Mouse (Mus musculus) kidney, embryonic 15.5 days (tissue): ENCODE measurements around the gene Fgfr2. TPM values are rescaled to one million over a fixed set of nuclear protein-coding genes. Genes with fewer than 3 reads are reported as not detected.

Source experiments
- ATAC-seq: fragments of 200-750 bp; cut with Nextera tagmentation; replicated peaks from 2 replicates; pipeline ENCODE4 v1.8.0; 2017; ENCODE audit warnings: moderate TSS enrichment; ENCODE audit not compliant: low FRiP score
- H3K27ac ChIP-seq: fragments of 300-500 bp; sonication (generic); 2 replicates; pipeline ENCODE4 v1.5.1; 2015; ENCODE audit warnings: mild to moderate bottlenecking, inconsistent platforms
- H3K27me3 ChIP-seq: fragments of 300-500 bp; sonication (generic); 2 replicates; pipeline ENCODE4 v1.6.1; 2015; ENCODE audit warnings: inconsistent platforms
- H3K36me3 ChIP-seq: fragments of 300-500 bp; sonication (generic); 2 replicates; pipeline ENCODE4 v1.6.1; 2015; ENCODE audit warnings: inconsistent platforms
- H3K4me1 ChIP-seq: fragments of 300-500 bp; sonication (generic); 2 replicates; pipeline ENCODE4 v1.6.1; 2015; ENCODE audit warnings: inconsistent platforms
- H3K4me2 ChIP-seq: fragments of 300-500 bp; sonication (generic); 2 replicates; pipeline ENCODE4 v1.6.1; 2015; ENCODE audit warnings: moderate library complexity, mild to moderate bottlenecking, inconsistent platforms
- H3K4me3 ChIP-seq: fragments of 300-500 bp; sonication (generic); replicated peaks from 2 replicates; pipeline ENCODE4 v1.5.1; 2015; ENCODE audit warnings: mild to moderate bottlenecking, inconsistent platforms
- H3K9ac ChIP-seq: fragments of 300-500 bp; sonication (generic); 2 replicates; pipeline ENCODE4 v1.6.1; 2015; ENCODE audit warnings: mild to moderate bottlenecking, inconsistent platforms
- H3K9me3 ChIP-seq: fragments of 300-500 bp; sonication (generic); replicated peaks from 2 replicates; pipeline ENCODE4 v1.6.1; 2016; ENCODE audit warnings: inconsistent platforms
- WGBS: fragments of 180-500 bp; shearing (Covaris S2); methylation state at CpG from one replicate; pipeline ENCODE4 v1.1.7; 2015; ENCODE audit warnings: mixed read lengths; 5-methylcytosine and 5-hydroxymethylcytosine counted together
- polyA plus RNA-seq: library from polyadenylated mRNA; unstranded; fragments of >200 nt; fragmentation: Nextera tagmentation; extraction: Ambion mirVana; gene quantifications from 2 replicates; pipeline ENCODE4 v1.2.1, GENCODE M21; 2015

Fgfr2 gene
- polyA plus RNA-seq, 1 experiment from 2014 or later, result 104 TPM

- no peak overlapping the region for H3K9ac ChIP-seq
- WGBS, result 27% methylated on average over 13 of the region's 13 CpGs
- H3K27me3 ChIP-seq, result no peaks in the 10 kb centered on the region
- no peak overlapping the region for H3K4me3 ChIP-seq
- no peaks in the 10 kb centered on the region for H3K9me3 ChIP-seq
- no peak overlapping the region for H3K27ac ChIP-seq
- peaks cover 17% of the 10 kb centered on the region for H3K4me1 ChIP-seq
- H3K4me2 ChIP-seq, result no peak overlapping the region
- H3K36me3 ChIP-seq, result no peaks in the 10 kb centered on the region
- 0 out of 2 replicates have a peak, but pooled peaks have one; percentile 49 for ATAC-seq
Observed at GRCm38 (mm10) chr7:130976305-130976935, 2146.7 kb downstream of the Fgfr2 start.

GRCm38 (mm10) chr7:130972767-130973166, 2150.4 kb downstream of the Fgfr2 start:
- H3K27ac ChIP-seq, result no peak overlapping the region
- H3K9ac ChIP-seq, result no peak overlapping the region
- no peak for ATAC-seq
- no peak overlapping the region for H3K4me3 ChIP-seq
- 80% methylated on average over 9 of the region's 9 CpGs for WGBS
- H3K27me3 ChIP-seq, result no peaks in the 10 kb centered on the region
- peaks cover 11% of the 10 kb centered on the region for H3K4me1 ChIP-seq
- no peaks in the 10 kb centered on the region for H3K9me3 ChIP-seq
- H3K4me2 ChIP-seq, result no peak overlapping the region
- H3K36me3 ChIP-seq, result no peaks in the 10 kb centered on the region

GRCm38 (mm10) chr7:130969507-130969906, 2153.6 kb downstream of the Fgfr2 start:
- no peaks in the 10 kb centered on the region for H3K9me3 ChIP-seq
- no peak overlapping the region for H3K9ac ChIP-seq
- no peak overlapping the region for H3K27ac ChIP-seq
- no peaks in the 10 kb centered on the region for H3K27me3 ChIP-seq
- H3K4me2 ChIP-seq, result no peak overlapping the region
- H3K36me3 ChIP-seq, result no peaks in the 10 kb centered on the region
- peaks cover 17% of the 10 kb centered on the region for H3K4me1 ChIP-seq
- no peak for ATAC-seq
- 36% methylated on average over 3 of the region's 3 CpGs for WGBS
- H3K4me3 ChIP-seq, result no peak overlapping the region

- no peaks in the 10 kb centered on the region for H3K27me3 ChIP-seq
- ATAC-seq, result no peak
- no peak overlapping the region for H3K4me3 ChIP-seq
- no peak overlapping the region for H3K4me2 ChIP-seq
- H3K4me1 ChIP-seq, result peaks cover 19% of the 10 kb centered on the region
- no peaks in the 10 kb centered on the region for H3K36me3 ChIP-seq
- no peaks in the 10 kb centered on the region for H3K9me3 ChIP-seq
- no peak overlapping the region for H3K27ac ChIP-seq
- WGBS, result 87% methylated on average over 5 of the region's 5 CpGs
- H3K9ac ChIP-seq, result no peak overlapping the region
Observed at GRCm38 (mm10) chr7:130969076-130969475, 2154.1 kb downstream of the Fgfr2 start.

DNA sequence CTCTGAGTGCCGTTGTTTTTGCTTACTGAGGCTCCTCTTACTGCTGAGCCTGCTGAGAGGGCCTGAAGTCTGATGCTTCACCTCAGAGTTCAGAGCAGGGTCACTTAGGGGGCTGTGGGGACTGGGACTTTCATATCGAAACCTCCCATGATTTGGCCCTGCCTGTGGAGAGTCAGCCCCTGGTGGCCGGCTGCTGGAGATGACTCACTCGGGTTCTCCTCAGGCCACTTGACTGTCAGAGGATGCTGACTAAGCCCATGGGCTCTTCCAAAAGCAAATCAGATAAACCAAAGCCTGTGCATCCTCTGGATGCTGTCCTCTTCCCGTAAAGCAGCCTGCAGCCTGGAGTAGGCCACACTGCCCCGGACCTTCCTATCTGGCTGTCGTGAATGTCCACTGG, 2154.6 kb downstream of the Fgfr2 start:
- H3K9ac ChIP-seq, result no peak overlapping the region
- 58% methylated on average over 7 of the region's 7 CpGs for WGBS
- H3K9me3 ChIP-seq, result no peaks in the 10 kb centered on the region
- no peak overlapping the region for H3K4me2 ChIP-seq
- no peak for ATAC-seq
- peaks cover 19% of the 10 kb centered on the region for H3K4me1 ChIP-seq
- H3K4me3 ChIP-seq, result no peak overlapping the region
- H3K36me3 ChIP-seq, result no peaks in the 10 kb centered on the region
- H3K27me3 ChIP-seq, result no peaks in the 10 kb centered on the region
- no peak overlapping the region for H3K27ac ChIP-seq

- Histone ChIP-seq H3K9me3 (no peaks in the 10 kb centered on the region), H3K27me3 (no peaks in the 10 kb centered on the region), H3K4me3 (no peak overlapping the region), H3K36me3 (no peaks in the 10 kb centered on the region), H3K27ac (no peak overlapping the region), H3K4me1 (peaks cover 19% of the 10 kb centered on the region), H3K4me2 (no peak overlapping the region), H3K9ac (no peak overlapping the region)
- 88% methylated on average over 6 of the region's 6 CpGs for WGBS
- no peak for ATAC-seq
Observed at GRCm38 (mm10) chr7:130967901-130968300, 2155.2 kb downstream of the Fgfr2 start.

- Histone ChIP-seq H3K4me1 (peaks cover 19% of the 10 kb centered on the region), H3K36me3 (no peaks in the 10 kb centered on the region), H3K27ac (no peak overlapping the region), H3K4me2 (no peak overlapping the region), H3K9me3 (no peaks in the 10 kb centered on the region), H3K27me3 (no peaks in the 10 kb centered on the region), H3K9ac (no peak overlapping the region), H3K4me3 (no peak overlapping the region)
- no peak for ATAC-seq
- 61% methylated on average over 6 of the region's 6 CpGs for WGBS
Observed at GRCm38 (mm10) chr7:130966876-130967275, 2156.3 kb downstream of the Fgfr2 start.

GRCm38 (mm10) chr7:130966451-130966850, 2156.7 kb downstream of the Fgfr2 start:
- H3K4me1 ChIP-seq, result peaks cover 19% of the 10 kb centered on the region
- H3K4me2 ChIP-seq, result no peak overlapping the region
- H3K9ac ChIP-seq, result no peak overlapping the region
- H3K27ac ChIP-seq, result no peak overlapping the region
- H3K27me3 ChIP-seq, result no peaks in the 10 kb centered on the region
- no peaks in the 10 kb centered on the region for H3K9me3 ChIP-seq
- no peak for ATAC-seq
- WGBS, result 67% methylated on average over 5 of the region's 5 CpGs
- no peak overlapping the region for H3K4me3 ChIP-seq
- no peaks in the 10 kb centered on the region for H3K36me3 ChIP-seq

GRCm38 (mm10) chr7:130965909-130966365, 2157.2 kb downstream of the Fgfr2 start:
- WGBS, result 64% methylated on average over 4 of the region's 4 CpGs
- no peaks in the 10 kb centered on the region for H3K36me3 ChIP-seq
- no peaks in the 10 kb centered on the region for H3K9me3 ChIP-seq
- ATAC-seq, result no peak
- no peak overlapping the region for H3K4me3 ChIP-seq
- 0 out of 2 replicates have a peak overlapping the region, but pooled peaks have one; percentile 27 for H3K27ac ChIP-seq
- H3K4me2 ChIP-seq, result no peak overlapping the region
- H3K4me1 ChIP-seq, result peaks cover 19% of the 10 kb centered on the region
- no peaks in the 10 kb centered on the region for H3K27me3 ChIP-seq
- no peak overlapping the region for H3K9ac ChIP-seq

- peaks cover 19% of the 10 kb centered on the region for H3K4me1 ChIP-seq
- no peaks in the 10 kb centered on the region for H3K27me3 ChIP-seq
- no peak overlapping the region for H3K4me3 ChIP-seq
- H3K4me2 ChIP-seq, result no peak overlapping the region
- H3K9me3 ChIP-seq, result no peaks in the 10 kb centered on the region
- H3K36me3 ChIP-seq, result no peaks in the 10 kb centered on the region
- ATAC-seq, result no peak
- no peak overlapping the region for H3K9ac ChIP-seq
- H3K27ac ChIP-seq, result 0 out of 2 replicates have a peak overlapping the region, but pooled peaks have one; percentile 58
- 87% methylated on average over 4 of the region's 4 CpGs for WGBS
Observed at GRCm38 (mm10) chr7:130965396-130965795, 2157.8 kb downstream of the Fgfr2 start.

- WGBS, result 28% methylated on average over 5 of the region's 5 CpGs
- Histone ChIP-seq H3K36me3 (no peaks in the 10 kb centered on the region), H3K9ac (no peak overlapping the region), H3K4me3 (no peak overlapping the region), H3K9me3 (no peaks in the 10 kb centered on the region), H3K4me2 (no peak overlapping the region), H3K27ac (0 out of 2 replicates have a peak overlapping the region, but pooled peaks have one; percentile 58), H3K27me3 (no peaks in the 10 kb centered on the region), H3K4me1 (peaks cover 19% of the 10 kb centered on the region)
- ATAC-seq, result peak; percentile 73
Observed at GRCm38 (mm10) chr7:130964686-130965085, 2158.5 kb downstream of the Fgfr2 start.

GRCm38 (mm10) chr7:130961429-130961828, 2161.7 kb downstream of the Fgfr2 start:
- H3K4me1 ChIP-seq, result peaks cover 15% of the 10 kb centered on the region
- no peak for ATAC-seq
- no peak overlapping the region for H3K4me2 ChIP-seq
- no peak overlapping the region for H3K27ac ChIP-seq
- no peaks in the 10 kb centered on the region; the same call in 1 of the 2 replicates for H3K27me3 ChIP-seq
- WGBS, result 65% methylated on average over 6 of the region's 6 CpGs
- no peaks in the 10 kb centered on the region for H3K36me3 ChIP-seq
- H3K9me3 ChIP-seq, result no peaks in the 10 kb centered on the region
- no peak overlapping the region for H3K4me3 ChIP-seq
- H3K9ac ChIP-seq, result no peak overlapping the region

- H3K27me3 ChIP-seq, result no peaks in the 10 kb centered on the region; the same call in 1 of the 2 replicates
- H3K27ac ChIP-seq, result no peak overlapping the region
- no peak overlapping the region for H3K4me3 ChIP-seq
- no peak overlapping the region for H3K4me2 ChIP-seq
- H3K9ac ChIP-seq, result no peak overlapping the region
- ATAC-seq, result no peak
- 57% methylated on average over 7 of the region's 7 CpGs for WGBS
- no peaks in the 10 kb centered on the region for H3K36me3 ChIP-seq
- peaks cover 5% of the 10 kb centered on the region for H3K4me1 ChIP-seq
- no peaks in the 10 kb centered on the region for H3K9me3 ChIP-seq
Observed at GRCm38 (mm10) chr7:130959868-130960267, 2163.3 kb downstream of the Fgfr2 start.
